Mouse (Mus musculus) brain, embryonic 14.5 days (tissue): ENCODE results near the gene Cpz. TPM values are rescaled to one million over a fixed set of nuclear protein-coding genes. Genes with fewer than 3 reads are reported as not detected.

Experiments
- DNase-seq: peaks from one replicate; pipeline ENCODE4 v3.0.0-alpha.2; 2011; ENCODE audit warnings: low read depth
- CTCF ChIP-seq: fragments of 200-500 bp; IDR thresholded peaks from 2 replicates; pipeline ENCODE4 v1.5.1; 2012; ENCODE audit warnings: inconsistent platforms, mild to moderate bottlenecking, moderate library complexity, borderline replicate concordance; ENCODE audit not compliant: insufficient read depth, insufficient read length; ENCODE audit errors: extremely low read depth
- POLR2A ChIP-seq: fragments of 200-500 bp; IDR thresholded peaks from 2 replicates; pipeline ENCODE4 v1.6.1; 2012; ENCODE audit warnings: mild to moderate bottlenecking, inconsistent platforms, borderline replicate concordance; ENCODE audit not compliant: poor library complexity, insufficient read depth, insufficient read length, severe bottlenecking; ENCODE audit errors: extremely low read depth
- polyA plus RNA-seq: library from polyadenylated mRNA; depleted of rRNA; stranded (reverse); fragments of >200 nt; gene quantifications from 2 replicates; pipeline ENCODE4 v1.2.3, GENCODE M21; 2012; rRNA removed

The Cpz gene
- 2.3 and 4.4 TPM in 2 replicates for polyA plus RNA-seq

DNA sequence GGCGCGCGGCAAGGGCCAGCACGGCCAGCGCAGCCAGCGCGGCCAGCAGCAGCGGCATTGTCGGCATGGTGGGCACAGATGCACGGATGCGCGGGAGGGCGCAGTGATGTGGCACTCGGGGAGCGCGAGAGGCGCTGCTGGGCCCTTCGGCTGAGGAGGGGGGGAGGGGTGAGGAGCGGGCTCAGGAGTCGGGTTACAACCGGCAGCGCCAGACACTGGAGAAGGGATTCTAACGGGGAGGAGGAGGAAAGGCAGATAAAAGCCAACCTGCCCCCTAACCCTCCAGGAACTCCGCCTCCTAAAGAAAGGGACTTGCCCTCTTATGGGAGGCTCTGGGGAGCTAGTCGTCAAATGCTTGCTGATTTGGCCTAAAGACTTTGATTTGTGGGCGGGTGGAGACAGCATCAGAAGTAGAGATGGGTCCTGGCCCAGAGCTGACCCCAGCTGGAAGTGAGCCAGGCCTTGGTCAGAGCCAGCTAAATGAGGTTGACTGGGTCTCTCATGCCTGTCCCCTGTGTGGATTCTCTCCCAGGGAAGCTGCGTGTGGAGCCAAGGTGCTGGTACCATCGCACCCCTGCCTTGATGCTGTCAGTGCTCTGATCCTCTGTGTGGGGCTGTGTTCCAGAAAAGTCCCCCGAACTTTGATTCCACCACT, at the start of gene Cpz:
Gene Cpz (minus strand): TSS at position 230 of the 655 bp plus-strand sequence.
- DNase-seq: peak; percentile 86
- TF ChIP-seq POLR2A (no peak), CTCF (peak; percentile 17; the same call in 1 of the 2 replicates)

- peak; percentile 98 for DNase-seq
- TF ChIP-seq POLR2A (peak; percentile 75; the same call in 1 of the 2 replicates), CTCF (no peak)
Measured at GRCm38 (mm10) chr5:35574653-35575599, 49.4 kb upstream of the Cpz start, which contains the start of gene Trmt44. Gene Trmt44 (minus strand): TSS chr5:35575070.

DNA sequence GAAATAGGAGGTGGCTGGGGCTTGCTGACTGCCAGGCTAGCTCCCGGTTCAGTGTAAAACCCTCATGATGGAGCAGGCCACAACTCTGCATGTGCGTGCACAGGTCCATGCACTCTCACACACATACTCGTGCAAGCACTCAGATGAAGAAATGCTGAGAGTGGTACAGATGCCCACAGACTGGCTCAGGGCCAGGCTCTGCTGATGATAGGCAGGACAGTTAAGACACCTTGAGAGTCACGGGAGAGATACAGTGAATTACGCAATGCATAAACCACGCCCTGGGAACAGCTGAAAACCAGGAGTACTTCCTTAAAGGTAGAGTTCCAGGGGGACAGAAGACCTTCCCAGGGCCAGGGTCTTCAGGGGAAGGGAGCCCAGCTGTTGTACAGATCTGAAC, 46.0 kb upstream of the Cpz start:
- TF ChIP-seq CTCF (no peak), POLR2A (no peak)

DNA sequence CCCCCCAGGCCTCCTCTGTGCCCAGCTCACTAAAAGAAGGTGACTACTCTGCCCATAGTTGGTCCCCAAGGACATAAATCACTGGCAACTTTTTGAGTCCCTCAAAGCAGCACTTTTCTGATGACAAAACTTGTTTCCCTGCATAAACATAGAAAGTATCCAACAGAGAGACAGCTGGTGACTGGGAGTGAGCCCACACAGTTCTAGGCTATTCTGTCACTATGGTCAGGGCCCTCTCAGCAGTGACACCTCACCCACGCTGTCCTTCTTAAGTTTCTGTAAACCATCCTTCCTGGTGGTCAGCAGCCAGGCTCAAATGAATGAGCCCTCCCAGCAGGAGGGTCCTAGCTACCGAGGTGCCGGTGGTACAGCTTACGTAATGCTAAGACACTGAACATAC, 41.1 kb upstream of the Cpz start:
- DNase-seq: no peak
- no peak for TF ChIP-seq CTCF
- TF ChIP-seq POLR2A: no peak

More for the DNA sequence above, 46.0 kb upstream of the Cpz start:
- no peak for DNase-seq

DNA sequence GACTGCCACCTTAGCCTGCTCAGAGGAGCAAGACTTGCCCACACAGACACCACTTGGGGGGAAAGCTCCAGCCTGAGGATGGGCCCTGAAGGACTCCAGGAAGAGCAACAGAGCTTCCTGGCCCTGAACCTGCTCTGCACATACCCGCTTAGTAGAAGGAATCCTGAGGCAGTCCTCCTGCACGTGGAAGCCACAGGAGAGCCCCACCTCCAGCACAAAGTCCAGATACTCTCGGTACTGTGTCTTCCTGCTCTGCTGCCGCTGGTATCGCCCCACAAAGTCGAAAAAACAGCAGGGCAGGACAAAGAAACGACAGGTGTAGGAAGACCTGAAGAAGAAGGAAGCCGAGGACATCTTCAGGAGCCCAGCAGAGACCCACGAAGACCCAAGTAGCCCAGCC, 39.7 kb upstream of the Cpz start:
- DNase-seq: no peak
- TF ChIP-seq POLR2A (no peak), CTCF (no peak)

DNA sequence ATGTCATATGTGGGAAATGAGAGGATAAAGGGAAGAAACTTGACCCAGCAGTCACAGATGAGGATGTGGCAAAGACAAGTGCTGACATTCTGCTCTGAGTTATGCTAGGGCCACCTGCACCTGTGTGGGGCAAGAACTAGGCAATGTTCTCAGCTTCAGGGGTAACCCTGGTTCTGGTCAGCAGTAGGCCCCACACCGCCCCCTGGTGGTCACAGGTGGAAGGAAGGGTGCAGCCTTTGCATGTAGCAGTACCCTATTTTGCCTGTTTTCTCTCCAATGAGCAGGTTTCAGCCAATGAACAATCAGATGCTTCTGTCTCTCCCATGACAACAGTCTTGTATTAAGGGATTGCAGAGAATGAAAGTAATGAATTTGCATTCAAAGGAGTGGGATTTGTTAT, 38.0 kb upstream of the Cpz start:
- DNase-seq: peak; percentile 74
- no peak for TF ChIP-seq POLR2A
- TF ChIP-seq CTCF: peak; percentile 94

DNA sequence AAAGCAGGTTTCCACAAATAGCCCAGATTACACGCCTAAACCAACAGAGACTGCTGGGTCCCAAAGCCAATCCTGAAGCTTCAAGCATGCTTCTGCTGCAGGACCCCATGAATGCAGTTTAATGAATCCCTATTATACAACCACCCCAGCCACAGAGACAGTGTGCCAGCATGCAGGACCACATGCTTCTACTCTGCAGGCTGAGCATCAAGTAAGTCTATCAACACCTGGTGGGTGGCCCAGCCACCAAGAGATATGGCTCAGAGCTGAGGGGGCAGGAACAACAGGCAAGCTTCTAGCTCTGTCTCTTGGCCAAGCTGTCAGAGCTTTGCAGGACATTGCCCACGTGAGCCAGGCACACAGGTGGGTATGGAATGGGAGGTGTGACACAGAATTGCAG, 37.1 kb upstream of the Cpz start:
- no peak for TF ChIP-seq CTCF
- no peak for TF ChIP-seq POLR2A
- DNase-seq: no peak

DNA sequence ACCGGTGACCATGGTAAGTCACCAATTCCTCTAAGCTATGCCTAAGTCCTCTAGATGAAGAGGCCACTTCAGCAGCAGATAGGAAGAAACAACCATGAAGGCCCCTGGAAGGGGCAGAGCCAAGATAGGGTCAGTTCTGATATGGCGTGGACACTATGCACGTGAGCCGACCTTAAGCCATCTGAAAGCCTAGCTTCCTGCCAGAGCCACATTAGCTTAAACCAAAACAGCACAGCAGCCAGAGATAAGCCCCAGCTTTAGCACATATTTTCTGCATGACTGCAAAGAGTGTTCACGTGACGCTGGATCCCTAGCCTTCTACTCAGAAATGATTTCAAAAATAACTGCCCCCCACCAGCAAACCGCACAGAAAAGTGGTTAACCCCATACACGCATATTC, 33.9 kb upstream of the Cpz start:
- TF ChIP-seq CTCF (no peak), POLR2A (no peak)
- no peak for DNase-seq

DNA sequence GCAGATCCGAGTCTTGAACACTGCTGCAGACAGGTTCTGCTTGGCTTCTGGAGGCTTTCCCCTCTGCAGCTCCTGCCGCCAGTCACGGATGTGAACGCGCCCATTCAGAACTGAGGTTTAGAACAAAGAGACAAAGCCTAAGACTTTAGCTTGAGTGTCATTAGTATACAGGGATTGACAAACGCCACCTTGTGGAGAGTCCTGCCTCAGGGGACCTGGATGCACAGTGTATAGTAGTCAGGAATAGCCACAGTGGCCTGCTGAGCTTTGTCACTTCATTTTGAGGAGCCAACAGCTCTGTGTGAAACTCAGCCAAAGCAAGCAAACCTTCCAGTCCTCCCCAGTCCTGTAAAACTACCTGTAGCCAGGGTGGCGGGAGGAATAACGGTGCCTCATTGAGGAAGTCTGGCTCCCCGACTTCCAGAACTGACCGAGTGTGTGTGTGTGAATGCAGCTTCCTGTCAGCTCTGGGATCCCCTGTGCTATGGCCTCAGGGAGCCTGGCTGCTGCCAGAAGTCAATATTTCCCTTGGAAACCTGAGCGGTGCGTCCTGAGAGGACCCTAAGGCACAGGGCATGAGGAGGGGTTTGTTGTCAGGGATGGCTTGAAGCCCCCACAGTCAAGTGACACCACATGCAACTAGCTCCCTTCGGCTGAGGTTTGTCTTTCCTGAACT, 32.6 kb upstream of the Cpz start:
- DNase-seq: peak; percentile 35
- TF ChIP-seq POLR2A (no peak), CTCF (peak; percentile 41; the same call in 1 of the 2 replicates)

GRCm38 (mm10) chr5:35556393-35556792, 30.9 kb upstream of the Cpz start:
- no peak for DNase-seq
- no peak for TF ChIP-seq POLR2A
- TF ChIP-seq CTCF: no peak

DNA sequence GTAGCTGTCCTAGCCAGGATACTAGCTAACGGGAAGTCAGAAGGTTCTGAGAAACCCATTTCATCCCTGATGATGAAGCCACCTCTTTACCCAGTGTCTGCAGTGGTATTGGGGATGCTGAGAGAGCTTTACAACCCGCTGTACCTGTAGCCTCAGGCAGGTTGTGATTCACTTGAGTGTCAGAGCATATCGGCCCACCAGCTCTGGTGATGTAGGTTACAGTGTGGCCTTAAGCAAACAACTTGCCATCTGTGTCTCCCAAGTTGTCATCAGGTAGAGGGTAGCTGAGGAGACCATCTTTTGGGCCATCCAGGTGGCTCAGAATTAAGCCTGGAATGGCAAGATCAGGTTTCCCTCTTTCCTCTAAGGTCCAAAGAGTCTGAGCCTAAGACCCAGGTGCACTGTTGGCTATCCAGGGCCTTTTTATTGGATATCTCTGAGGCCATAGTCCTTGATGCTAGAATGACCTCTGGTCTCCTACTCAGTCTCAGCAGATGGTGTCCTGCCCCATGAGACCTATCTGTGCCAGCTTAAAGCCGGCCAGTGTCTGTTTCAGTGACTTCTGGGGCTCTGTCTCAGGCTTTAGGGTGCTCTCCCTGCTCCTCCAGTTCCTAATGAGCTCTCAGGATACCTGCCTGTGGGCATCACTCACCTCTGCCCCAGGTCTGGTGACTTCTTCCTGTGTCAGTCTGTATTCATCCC, 27.5 kb upstream of the Cpz start:
- DNase-seq: no peak
- TF ChIP-seq CTCF (no peak), POLR2A (no peak)

DNA sequence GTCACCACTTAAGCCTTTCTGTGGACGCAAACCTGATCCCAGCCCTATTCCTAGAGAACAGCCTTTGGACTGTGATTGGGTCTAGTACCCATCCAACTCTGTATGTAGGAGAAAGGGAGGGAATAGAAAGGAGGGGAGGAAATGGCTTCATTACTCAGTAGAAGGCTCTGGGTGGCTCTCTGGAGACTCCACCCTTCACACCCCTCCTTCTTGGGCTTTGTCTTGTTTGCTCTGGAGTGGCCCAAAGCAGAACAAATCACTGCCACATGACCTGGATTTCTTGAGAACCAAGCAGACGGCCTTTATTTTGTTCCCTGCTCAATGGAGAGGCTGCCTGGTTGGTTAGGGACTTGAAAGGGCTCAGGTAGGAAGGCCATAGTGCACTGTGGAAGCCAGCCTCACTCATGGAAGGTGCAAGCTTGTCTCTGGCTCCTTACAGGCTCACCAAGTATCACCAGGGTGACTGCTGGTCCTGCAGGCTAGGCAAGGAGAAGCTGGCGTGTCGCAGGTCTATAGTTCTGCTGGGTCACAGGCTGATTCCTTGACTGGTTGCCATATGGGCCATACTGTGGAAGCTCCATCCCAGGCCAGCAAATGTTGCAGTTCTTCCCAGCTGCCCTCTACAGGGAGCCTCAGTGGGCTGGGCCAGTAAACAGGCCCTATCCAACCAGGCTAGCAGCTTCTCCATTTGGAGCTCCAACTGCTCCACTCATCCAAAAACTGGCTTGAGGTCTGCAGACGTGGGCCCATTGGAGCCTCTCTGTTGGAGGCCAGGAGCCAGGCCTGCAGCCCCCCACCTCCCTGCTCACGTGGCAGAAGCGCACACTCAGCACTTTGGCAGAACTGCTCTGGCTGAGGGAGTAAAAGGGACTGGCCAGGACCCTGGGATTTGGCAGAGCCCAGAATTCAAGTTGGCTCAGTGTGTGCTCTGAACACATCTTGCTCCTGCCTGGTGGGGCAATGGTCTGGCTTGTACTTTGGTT, 26.6 kb upstream of the Cpz start:
- DNase-seq: peak; percentile 19
- TF ChIP-seq CTCF (no peak), POLR2A (no peak)

DNA sequence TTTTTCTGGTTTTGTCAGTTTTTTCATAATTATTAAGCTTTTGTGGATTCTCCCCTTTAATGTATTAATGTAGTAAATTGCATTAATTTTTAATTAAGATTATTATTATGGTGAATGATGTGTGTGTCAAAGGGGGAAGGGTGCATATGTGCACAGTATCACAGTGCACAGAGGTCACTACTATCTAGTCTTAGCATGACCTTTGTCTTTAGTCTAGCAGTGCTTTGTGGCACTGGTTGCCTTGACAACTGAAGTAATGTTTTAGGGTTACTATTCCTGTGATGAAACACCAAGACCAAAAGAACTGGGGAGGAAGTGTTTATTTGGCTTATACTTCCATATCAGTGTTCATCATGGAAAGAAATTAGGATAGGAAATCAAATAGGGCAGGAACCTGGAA, 20.6 kb upstream of the Cpz start:
- no peak for TF ChIP-seq POLR2A
- no peak for TF ChIP-seq CTCF
- no peak for DNase-seq
